Mouse (Mus musculus) neural tube, embryonic 10.5 days (tissue): ENCODE measurements around the gene Lrrc25.
A peak's percentile ranks its signal among the peaks of the same experiment; 100 is the strongest.

ENCODE experiments used
- DNase-seq: peaks from one replicate; pipeline ENCODE4 v3.0.0-alpha.2; 2017; ENCODE audit warnings: low spot score; ENCODE audit errors: extremely low spot score

Lrrc25 gene

GRCm38 (mm10) chr8:70615281-70615680, 674 bp upstream of the Lrrc25 start:
- no peak for DNase-seq

GRCm38 (mm10) chr8:70616645-70617044, 690 bp downstream of the Lrrc25 start:
- DNase-seq, result no peak

- DNase-seq, result no peak
Measured at GRCm38 (mm10) chr8:70617985-70618384, 2.0 kb downstream of the Lrrc25 start.

GRCm38 (mm10) chr8:70618888-70619334, 3.0 kb downstream of the Lrrc25 start:
- DNase-seq, result peak; percentile 41

- DNase-seq, result no peak
Measured at GRCm38 (mm10) chr8:70622220-70622619, 6.3 kb downstream of the Lrrc25 start.

- DNase-seq, result peak; percentile 70
Measured at GRCm38 (mm10) chr8:70625104-70625503, 9.1 kb downstream of the Lrrc25 start.

- no peak for DNase-seq
Measured at GRCm38 (mm10) chr8:70627041-70627440, 11.1 kb downstream of the Lrrc25 start.

GRCm38 (mm10) chr8:70628986-70629490, 13.1 kb downstream of the Lrrc25 start:
- DNase-seq, result no peak

GRCm38 (mm10) chr8:70629574-70630531, 13.9 kb downstream of the Lrrc25 start:
- peak; percentile 96 for DNase-seq

- DNase-seq, result peak; percentile 37
Measured at GRCm38 (mm10) chr8:70630532-70631381, 14.8 kb downstream of the Lrrc25 start.

GRCm38 (mm10) chr8:70631436-70631835, 15.5 kb downstream of the Lrrc25 start:
- no peak for DNase-seq

GRCm38 (mm10) chr8:70632346-70632892, 16.5 kb downstream of the Lrrc25 start, which contains the start of gene Gdf15:
Gene Gdf15, minus strand, starts transcription at chr8:70632456.
- DNase-seq, result no peak

- no peak for DNase-seq
Measured at GRCm38 (mm10) chr8:70634066-70634465, 18.1 kb downstream of the Lrrc25 start.

GRCm38 (mm10) chr8:70635527-70635926, 19.6 kb downstream of the Lrrc25 start:
- no peak for DNase-seq

GRCm38 (mm10) chr8:70636838-70637237, 20.9 kb downstream of the Lrrc25 start:
- no peak for DNase-seq

GRCm38 (mm10) chr8:70638752-70639151, 22.8 kb downstream of the Lrrc25 start:
- DNase-seq, result no peak

- DNase-seq, result no peak
Measured at GRCm38 (mm10) chr8:70643019-70643418, 27.1 kb downstream of the Lrrc25 start.

- no peak for DNase-seq
Measured at GRCm38 (mm10) chr8:70644065-70644464, 28.1 kb downstream of the Lrrc25 start.

GRCm38 (mm10) chr8:70645501-70646224, 29.7 kb downstream of the Lrrc25 start:
- no peak for DNase-seq

GRCm38 (mm10) chr8:70646369-70646768, 30.4 kb downstream of the Lrrc25 start:
- no peak for DNase-seq

GRCm38 (mm10) chr8:70646775-70647174, 30.8 kb downstream of the Lrrc25 start:
- no peak for DNase-seq
